Mouse (Mus musculus) cerebellum, adult 2 months (tissue): ENCODE results near the gene Wnt5b. TPM values are rescaled to one million over a fixed set of nuclear protein-coding genes. Genes with fewer than 3 reads are reported as not detected.

Source experiments
- DNase-seq, 2 experiments: peaks; one replicate each; pipeline ENCODE4 v3.0.0; 2021
- H3K27ac ChIP-seq: fragments of 200-500 bp; 2 replicates; pipeline ENCODE4 v1.5.1; 2012; ENCODE audit warnings: low read length, control low read depth, inconsistent platforms; ENCODE audit not compliant: insufficient read depth
- H3K27me3 ChIP-seq: fragments of 200-500 bp; 2 replicates; pipeline ENCODE4 v1.6.1; 2012; ENCODE audit warnings: inconsistent platforms, mild to moderate bottlenecking, low read length, moderate library complexity; ENCODE audit not compliant: control insufficient read depth, insufficient read depth
- H3K4me1 ChIP-seq: fragments of 200-500 bp; 2 replicates; pipeline ENCODE4 v1.6.1; 2011; ENCODE audit warnings: low read length; ENCODE audit not compliant: control insufficient read depth, insufficient read depth
- H3K4me3 ChIP-seq: fragments of 200-500 bp; replicated peaks from 2 replicates; pipeline ENCODE3; 2011; ENCODE audit warnings: mild to moderate bottlenecking, low read depth, low read length, control low read depth; ENCODE audit not compliant: insufficient read depth
- CTCF ChIP-seq: fragments of 200-500 bp; IDR thresholded peaks from 2 replicates; pipeline ENCODE4 v1.5.1; 2011; ENCODE audit warnings: low read depth, mild to moderate bottlenecking, control low read depth, low read length, moderate library complexity, borderline replicate concordance; ENCODE audit not compliant: insufficient read depth
- POLR2A ChIP-seq: fragments of 200-500 bp; IDR thresholded peaks from 2 replicates; pipeline ENCODE4 v1.6.1; 2011; ENCODE audit warnings: low read length, control low read depth, borderline replicate concordance; ENCODE audit not compliant: insufficient read depth
- WGBS: fragments of 180-500 bp; shearing (Covaris S2); methylation state at CpG from one replicate; pipeline ENCODE4 v1.1.7; 2018; 5-methylcytosine and 5-hydroxymethylcytosine counted together
- polyA plus RNA-seq: library from polyadenylated mRNA; depleted of rRNA; stranded (reverse); fragments of >200 nt; gene quantifications from 2 replicates; pipeline ENCODE4 v1.2.3, GENCODE M21; 2012

The Wnt5b gene
- polyA plus RNA-seq, 1 experiment = 2.0 TPM

DNA sequence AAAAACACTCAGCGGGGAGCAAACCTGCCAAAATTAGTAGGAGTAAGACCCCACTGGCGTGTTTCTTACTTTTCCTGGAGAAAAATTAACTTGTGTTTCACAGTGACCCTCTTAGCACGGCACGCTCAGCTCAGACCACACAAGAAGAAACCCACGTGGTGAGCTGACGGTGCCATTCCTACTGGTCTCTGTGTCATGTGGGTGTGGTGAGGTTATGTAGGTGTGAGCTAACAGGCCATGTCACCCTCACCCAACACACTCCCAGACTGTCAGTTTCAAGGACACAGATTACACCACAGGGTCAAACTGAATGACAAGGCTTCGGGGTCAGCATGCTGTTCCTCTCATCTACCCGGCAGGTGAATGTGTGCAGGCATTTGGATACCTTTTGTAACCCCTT, 39.4 kb downstream of the Wnt5b start:
- TF ChIP-seq POLR2A (no peak), CTCF (no peak)
- no peaks in the 10 kb centered on the region for H3K4me1 ChIP-seq
- DNase-seq = no peak
- WGBS = 82% methylated on average over 8 of the region's 8 CpGs
- H3K27ac ChIP-seq = no peak overlapping the region
- no peaks in the 10 kb centered on the region for H3K27me3 ChIP-seq
- H3K4me3 ChIP-seq = no peak overlapping the region

DNA sequence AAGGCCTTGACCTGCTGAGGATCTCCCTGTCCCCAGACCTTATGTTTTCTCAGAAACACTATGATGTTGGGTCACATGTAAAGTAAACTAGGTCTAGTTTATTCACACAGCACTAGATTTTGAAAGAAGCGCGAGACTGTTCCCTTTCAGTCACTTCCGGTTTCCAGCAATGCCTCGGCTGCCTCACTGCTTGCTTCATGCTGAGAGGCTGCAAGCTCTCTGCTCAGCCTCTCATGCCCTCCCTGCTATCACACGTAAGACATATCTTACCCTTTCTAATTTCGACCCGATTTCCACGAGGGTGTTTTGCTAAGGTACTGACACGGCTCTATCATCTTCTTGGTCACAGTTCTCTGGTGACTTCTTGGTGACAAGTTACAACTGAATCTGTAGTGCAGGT, 42.1 kb downstream of the Wnt5b start:
- Histone ChIP-seq H3K4me3 (no peak overlapping the region), H3K27me3 (no peaks in the 10 kb centered on the region), H3K4me1 (no peaks in the 10 kb centered on the region), H3K27ac (no peak overlapping the region)
- TF ChIP-seq CTCF (no peak), POLR2A (no peak)
- 41% methylated on average over 9 of the region's 9 CpGs for WGBS
- DNase-seq = no peak

DNA sequence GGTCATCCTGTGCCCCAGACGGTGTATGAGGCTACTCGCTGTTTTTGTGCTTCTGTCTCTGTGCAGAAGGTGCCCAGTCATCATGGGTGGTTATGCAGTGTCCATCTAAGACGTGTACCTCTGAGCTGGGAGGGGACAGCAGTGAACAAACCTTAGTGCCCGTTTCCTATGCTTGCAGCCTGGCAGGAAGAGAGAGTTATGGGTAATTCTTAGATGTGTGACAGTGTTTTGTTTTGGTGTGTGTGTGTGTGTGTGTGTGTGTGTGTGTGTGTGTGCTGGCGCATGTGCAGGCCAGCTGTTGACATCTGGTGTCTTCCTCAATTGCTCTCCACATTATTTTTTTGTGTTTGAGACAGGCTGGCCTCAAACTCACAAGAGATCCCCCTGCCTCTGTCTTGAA, 44.1 kb downstream of the Wnt5b start:
- no peak overlapping the region for H3K4me3 ChIP-seq
- 78% methylated on average over 5 of the region's 5 CpGs for WGBS
- no peak overlapping the region for H3K27ac ChIP-seq
- no peak for DNase-seq
- no peak for TF ChIP-seq POLR2A
- no peak for TF ChIP-seq CTCF
- no peaks in the 10 kb centered on the region for H3K27me3 ChIP-seq
- no peaks in the 10 kb centered on the region for H3K4me1 ChIP-seq

DNA sequence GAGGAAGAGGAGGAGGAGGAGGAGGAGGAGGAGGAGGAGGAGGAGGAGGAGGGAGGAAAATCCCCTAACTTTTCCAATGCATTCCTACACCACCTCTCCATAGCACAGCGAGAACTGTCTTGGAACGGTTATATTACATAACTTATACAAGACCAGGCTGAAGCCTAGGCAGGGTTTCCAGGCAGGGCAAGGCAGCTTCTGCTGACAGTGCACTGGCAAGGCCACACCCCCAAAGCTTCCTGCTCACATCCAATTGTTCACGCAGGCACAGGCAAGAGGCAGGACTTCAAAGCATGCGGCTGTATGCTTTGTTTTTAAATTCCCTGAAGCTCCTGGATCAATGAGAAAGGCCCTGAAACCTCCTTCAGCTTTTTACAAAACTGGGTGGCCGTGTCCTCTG, 44.9 kb downstream of the Wnt5b start:
- DNase-seq = peak in 1 of 2 experiments; percentile 33
- no peaks in the 10 kb centered on the region for H3K4me1 ChIP-seq
- TF ChIP-seq POLR2A (no peak), CTCF (no peak)
- H3K4me3 ChIP-seq = no peak overlapping the region
- H3K27ac ChIP-seq = no peak overlapping the region
- WGBS = 25% methylated on average over 5 of the region's 5 CpGs
- no peaks in the 10 kb centered on the region for H3K27me3 ChIP-seq

DNA sequence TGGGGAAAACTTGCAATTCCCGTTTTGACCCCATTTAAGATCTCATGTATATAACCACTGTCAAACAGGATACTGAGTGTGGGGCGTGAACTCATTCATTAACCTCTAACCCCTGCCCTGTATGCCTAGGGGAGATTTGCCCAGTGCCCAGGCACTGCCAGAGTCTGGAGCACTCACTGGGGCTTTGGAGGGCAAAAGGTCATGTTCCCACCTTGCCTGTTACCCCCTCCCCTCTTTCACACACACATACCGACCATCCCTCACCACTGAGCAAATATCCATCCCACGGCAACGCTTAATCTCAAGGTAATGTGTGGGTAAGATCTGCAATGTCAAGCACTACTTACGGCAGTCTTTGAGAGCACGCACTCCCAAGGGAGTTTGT, 51.5 kb downstream of the Wnt5b start:
- TF ChIP-seq POLR2A = no peak
- no peak for TF ChIP-seq CTCF
- no peak overlapping the region for H3K27ac ChIP-seq
- no peaks in the 10 kb centered on the region for H3K4me1 ChIP-seq
- no peak for DNase-seq
- 72% methylated on average over 7 of the region's 7 CpGs for WGBS
- H3K27me3 ChIP-seq = no peaks in the 10 kb centered on the region
- no peak overlapping the region for H3K4me3 ChIP-seq

DNA sequence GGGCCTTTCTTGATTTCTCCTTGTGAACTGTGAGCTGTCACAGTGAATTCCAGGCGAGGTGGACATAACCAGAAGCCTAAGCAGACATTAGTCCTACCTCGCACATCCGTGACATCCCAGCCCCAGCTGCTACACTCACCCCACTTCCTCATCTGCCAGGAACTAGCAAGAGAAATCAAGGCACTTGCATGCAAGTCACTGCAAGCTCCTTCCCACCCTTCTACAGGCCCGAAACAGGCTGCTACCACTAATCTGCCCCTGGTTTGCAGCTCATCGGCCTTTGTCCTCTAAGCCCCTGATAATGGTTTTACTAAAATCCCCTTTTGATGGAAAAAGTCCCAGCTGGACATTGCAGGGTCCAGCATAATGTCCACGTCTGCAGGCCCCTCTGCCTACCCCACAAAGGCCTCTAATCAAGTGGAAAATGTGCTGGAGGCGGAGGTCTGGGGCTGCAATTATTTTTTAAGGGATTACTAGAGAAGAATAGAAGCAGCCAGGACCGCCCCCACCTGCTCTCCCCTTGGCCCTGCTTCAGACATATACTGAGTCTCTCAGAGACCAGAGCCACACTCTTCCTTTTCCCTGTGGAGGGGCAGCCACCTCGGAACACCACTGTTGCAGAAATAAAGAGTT, 52.0 kb downstream of the Wnt5b start:
- no peak for DNase-seq
- WGBS = 73% methylated on average over 9 of the region's 9 CpGs
- no peaks in the 10 kb centered on the region for H3K4me1 ChIP-seq
- H3K4me3 ChIP-seq = no peak overlapping the region
- no peak for TF ChIP-seq POLR2A
- no peak for TF ChIP-seq CTCF
- no peak overlapping the region for H3K27ac ChIP-seq
- H3K27me3 ChIP-seq = no peaks in the 10 kb centered on the region

DNA sequence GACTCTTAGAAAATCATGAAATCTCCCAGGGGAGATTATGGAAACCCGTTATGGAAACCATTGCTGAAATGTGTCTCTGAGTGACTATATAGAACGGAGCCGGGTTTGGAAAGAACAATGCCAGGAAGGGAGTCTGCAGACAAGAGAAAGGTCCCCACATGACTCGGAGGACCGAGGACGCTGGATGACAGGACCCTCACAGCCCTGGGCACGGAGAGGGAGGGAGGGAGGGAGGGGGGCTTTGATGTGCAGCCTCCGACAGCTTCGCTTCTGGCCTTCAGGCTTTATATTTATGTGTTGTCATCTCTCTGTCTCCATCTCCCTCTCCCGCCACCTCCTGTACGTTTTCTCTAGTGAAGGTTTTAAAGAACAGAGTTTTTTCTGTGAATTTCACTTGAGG, 53.1 kb downstream of the Wnt5b start:
- TF ChIP-seq CTCF (no peak), POLR2A (no peak)
- no peak for DNase-seq
- Histone ChIP-seq H3K4me1 (peaks cover 2% of the 10 kb centered on the region), H3K4me3 (no peak overlapping the region), H3K27ac (no peak overlapping the region), H3K27me3 (no peaks in the 10 kb centered on the region)
- 65% methylated on average over 11 of the region's 11 CpGs for WGBS

DNA sequence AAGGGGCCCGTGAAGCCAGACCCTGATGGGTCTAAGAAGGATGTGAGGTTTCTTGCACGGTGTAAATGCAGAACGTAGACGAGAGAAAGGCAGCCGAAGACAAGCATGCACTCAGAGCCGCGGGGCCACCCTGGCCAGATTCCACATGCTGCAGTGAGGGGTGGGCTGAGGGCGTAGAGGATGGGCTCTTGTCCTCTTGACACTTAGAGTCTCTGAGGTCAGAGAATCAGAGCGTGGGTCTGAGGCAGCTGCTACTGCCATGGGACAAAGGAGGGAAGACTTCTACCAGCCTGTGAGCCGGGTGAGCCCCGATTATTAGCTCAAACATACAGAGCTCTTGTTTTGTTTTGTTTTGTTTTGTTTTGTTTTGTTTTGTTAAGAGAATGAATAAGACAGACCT, 53.6 kb downstream of the Wnt5b start:
- H3K4me3 ChIP-seq = no peak overlapping the region
- no peak for DNase-seq

More for the DNA sequence above, 53.6 kb downstream of the Wnt5b start:
- no peaks in the 10 kb centered on the region for H3K27me3 ChIP-seq
- H3K27ac ChIP-seq = no peak overlapping the region
- 63% methylated on average over 11 of the region's 11 CpGs for WGBS
- peaks cover 4% of the 10 kb centered on the region for H3K4me1 ChIP-seq
- no peak for TF ChIP-seq CTCF
- TF ChIP-seq POLR2A = no peak
